Mouse (Mus musculus) thymus, adult 2 months (tissue): ENCODE results near the gene Hsd3b2. TPM values are rescaled to one million over a fixed set of nuclear protein-coding genes. Genes with fewer than 3 reads are reported as not detected.
"Not testable (repeated sequence)": the region's sequence is repeated elsewhere in the genome, so short reads cannot be mapped to it uniquely, and the experiment has no call there.

Experiments used
- DNase-seq: peaks from one replicate; pipeline ENCODE4 v3.0.0; 2021
- H3K27ac ChIP-seq: fragments of 200-500 bp; 2 replicates; pipeline ENCODE4 v1.5.1; 2012; ENCODE audit warnings: low read length, control low read depth; ENCODE audit not compliant: control insufficient read depth, insufficient read depth
- H3K27me3 ChIP-seq: fragments of 200-500 bp; 2 replicates; pipeline ENCODE4 v1.6.1; 2012; ENCODE audit warnings: mild to moderate bottlenecking, low read length, moderate library complexity, mixed read lengths; ENCODE audit not compliant: control insufficient read depth, insufficient read depth
- H3K36me3 ChIP-seq: fragments of 200-500 bp; 2 replicates; pipeline ENCODE4 v1.6.1; 2012; ENCODE audit warnings: mild to moderate bottlenecking, low read length, moderate library complexity; ENCODE audit not compliant: control insufficient read depth, insufficient read depth
- H3K4me1 ChIP-seq: fragments of 200-500 bp; replicated peaks from 2 replicates; pipeline ENCODE4 v1.6.1; 2012; ENCODE audit warnings: low read length; ENCODE audit not compliant: control insufficient read depth, insufficient read depth
- H3K4me3 ChIP-seq: fragments of 200-500 bp; 2 replicates; pipeline ENCODE4 v1.5.1; 2012; ENCODE audit warnings: mild to moderate bottlenecking, low read length, control low read depth, moderate library complexity; ENCODE audit not compliant: control insufficient read depth, insufficient read depth
- CTCF ChIP-seq: fragments of 200-500 bp; IDR thresholded peaks from 2 replicates; pipeline ENCODE4 v1.5.1; 2012; ENCODE audit warnings: mild to moderate bottlenecking, control low read depth, low read length, moderate library complexity, borderline replicate concordance; ENCODE audit not compliant: control insufficient read depth, poor library complexity, insufficient read depth; ENCODE audit errors: extremely low read depth
- POLR2A ChIP-seq: fragments of 200-500 bp; IDR thresholded peaks from 2 replicates; pipeline ENCODE4 v1.6.1; 2012; ENCODE audit warnings: mild to moderate bottlenecking, low read length, control low read depth, moderate library complexity; ENCODE audit not compliant: control insufficient read depth, poor library complexity, insufficient read depth; ENCODE audit errors: extremely low read depth
- WGBS: fragments of 180-500 bp; shearing (Covaris S2); methylation state at CpG from one replicate; pipeline ENCODE4 v1.1.7; 2018; 5-methylcytosine and 5-hydroxymethylcytosine counted together
- polyA plus RNA-seq: library from polyadenylated mRNA; depleted of rRNA; stranded (reverse); fragments of >200 nt; gene quantifications from 2 replicates; pipeline ENCODE4 v1.2.3, GENCODE M21; 2012; rRNA removed

Hsd3b2 gene
- polyA plus RNA-seq: not detected in 2 replicates

GRCm38 (mm10) chr3:98724376-98724775, at the start of gene Hsd3b2:
Gene Hsd3b2 (minus strand): TSS chr3:98724543.
- DNase-seq: no peak
- Histone ChIP-seq H3K4me1 (no peaks in the 10 kb centered on the region), H3K4me3 (no peak within 1 kb of the TSS), H3K27ac (no peak within 1 kb of the TSS), H3K27me3 (no peaks in the 10 kb centered on the region), H3K36me3 (no peaks in the 10 kb centered on the region)
- TF ChIP-seq POLR2A: no peak
- no peak for TF ChIP-seq CTCF
- WGBS: 91% methylated on average over 1 of the region's 1 CpGs

- DNase-seq: no peak
- TF ChIP-seq CTCF (no peak), POLR2A (no peak)
- no peak overlapping the region for H3K27ac ChIP-seq
Observed at GRCm38 (mm10) chr3:98764155-98764554, 39.8 kb upstream of the Hsd3b2 start.

DNA sequence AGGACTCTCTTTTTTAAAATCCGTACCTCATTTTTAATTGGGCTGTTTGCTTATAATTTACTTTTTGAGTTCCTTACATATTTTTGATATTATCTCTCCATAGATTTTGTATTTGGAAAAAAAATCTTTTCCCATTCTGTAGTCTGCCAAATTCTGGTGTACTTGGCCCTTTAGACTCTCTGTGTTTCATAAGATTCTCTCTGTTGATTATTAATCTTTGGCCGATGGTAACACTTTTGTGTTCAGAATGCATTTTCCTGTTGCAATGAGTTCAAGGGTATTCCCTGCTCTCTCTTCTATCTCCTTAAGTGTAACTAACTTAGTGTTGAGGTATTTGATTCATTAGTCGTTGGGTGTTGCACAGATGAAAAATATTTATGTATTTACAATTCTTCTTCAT, 32.5 kb upstream of the Hsd3b2 start:
- no peak for TF ChIP-seq CTCF
- H3K4me1 ChIP-seq: no peaks in the 10 kb centered on the region
- no peaks in the 10 kb centered on the region for H3K36me3 ChIP-seq
- no peak overlapping the region for H3K4me3 ChIP-seq
- no peak for DNase-seq
- no peak overlapping the region for H3K27ac ChIP-seq
- WGBS: 87% methylated on average over 3 of the region's 3 CpGs
- H3K27me3 ChIP-seq: no peaks in the 10 kb centered on the region

More at GRCm38 (mm10) chr3:98764155-98764554, 39.8 kb upstream of the Hsd3b2 start:
- Histone ChIP-seq H3K36me3 (no peaks in the 10 kb centered on the region), H3K4me3 (no peak overlapping the region), H3K4me1 (no peaks in the 10 kb centered on the region), H3K27me3 (no peaks in the 10 kb centered on the region)

DNA sequence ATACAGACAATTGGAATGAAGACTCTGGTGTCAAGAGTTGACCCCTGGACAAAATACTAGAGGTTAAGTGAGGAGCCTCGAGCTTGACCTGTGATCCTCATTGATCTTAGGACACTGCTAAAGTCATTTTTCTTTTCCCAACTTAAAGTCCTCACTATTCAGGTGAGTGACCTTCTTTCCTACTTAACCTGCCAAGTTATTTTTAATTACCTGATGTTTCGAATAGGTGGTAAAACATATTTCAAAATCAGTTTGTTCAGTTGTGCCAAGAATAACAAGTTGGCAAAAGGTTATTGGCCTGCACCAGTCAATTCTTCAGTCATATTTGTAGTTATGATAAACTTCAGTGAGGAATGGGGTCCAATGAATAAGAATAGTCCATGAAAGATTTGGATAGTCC, 27.8 kb upstream of the Hsd3b2 start:
- Histone ChIP-seq H3K36me3 (no peaks in the 10 kb centered on the region), H3K4me1 (no peaks in the 10 kb centered on the region), H3K27me3 (no peaks in the 10 kb centered on the region), H3K27ac (no peak overlapping the region), H3K4me3 (no peak overlapping the region)
- 77% methylated on average over 2 of the region's 2 CpGs for WGBS
- TF ChIP-seq CTCF (no peak), POLR2A (no peak)
- DNase-seq: no peak

GRCm38 (mm10) chr3:98741043-98741442, 16.7 kb upstream of the Hsd3b2 start:
- not testable (repeated sequence) for H3K4me3 ChIP-seq, H3K27me3 ChIP-seq, H3K27ac ChIP-seq, H3K36me3 ChIP-seq, DNase-seq, H3K4me1 ChIP-seq
- 84% methylated on average over 1 of the region's 1 CpGs for WGBS

DNA sequence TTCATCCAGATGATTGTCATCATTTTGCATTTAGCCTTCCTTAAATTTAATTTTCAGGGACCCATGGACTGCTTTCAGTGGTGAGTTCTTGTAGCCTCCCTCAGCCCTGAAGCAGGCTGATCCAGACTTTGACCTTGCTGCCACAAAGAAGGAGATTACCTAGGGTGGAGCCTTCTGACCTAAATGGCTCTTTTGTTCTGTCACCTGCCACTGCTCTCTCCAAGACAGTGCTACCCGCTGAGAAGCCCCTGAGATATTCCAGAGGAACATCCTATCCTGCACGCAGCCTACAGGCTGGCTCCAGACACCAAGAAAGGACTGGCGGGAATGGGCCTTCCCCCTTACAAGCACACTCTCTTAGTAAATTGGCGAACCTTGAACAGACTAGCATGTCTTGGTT, 10.0 kb upstream of the Hsd3b2 start:
- H3K27ac ChIP-seq: no peak overlapping the region
- TF ChIP-seq POLR2A (no peak), CTCF (no peak)
- no peaks in the 10 kb centered on the region for H3K4me1 ChIP-seq
- H3K4me3 ChIP-seq: no peak overlapping the region
- H3K36me3 ChIP-seq: no peaks in the 10 kb centered on the region
- H3K27me3 ChIP-seq: no peaks in the 10 kb centered on the region
- DNase-seq: no peak
- WGBS: 74% methylated on average over 4 of the region's 4 CpGs

DNA sequence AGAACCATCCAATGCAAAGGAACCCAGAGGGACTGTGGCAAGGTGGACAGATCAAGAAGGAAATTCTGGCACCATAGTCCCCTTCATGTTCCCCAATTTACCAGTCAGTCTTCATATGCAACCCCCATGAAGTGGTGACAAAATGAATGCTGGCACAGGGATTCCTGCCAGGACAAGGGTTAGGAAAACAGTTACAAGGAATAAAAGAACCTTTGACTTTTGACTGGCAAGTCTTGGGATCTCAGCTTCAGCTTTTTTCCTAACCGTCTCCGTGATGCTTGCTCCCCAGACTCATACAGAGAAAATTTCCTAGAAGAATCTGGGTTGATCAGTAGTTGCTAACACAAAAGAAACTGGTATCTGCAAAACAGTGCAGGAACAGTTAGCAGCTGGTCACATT, 9.4 kb upstream of the Hsd3b2 start:
- Histone ChIP-seq H3K4me3 (no peak overlapping the region), H3K27me3 (no peaks in the 10 kb centered on the region), H3K36me3 (no peaks in the 10 kb centered on the region), H3K4me1 (no peaks in the 10 kb centered on the region), H3K27ac (no peak overlapping the region)
- 95% methylated on average over 2 of the region's 2 CpGs for WGBS
- DNase-seq: no peak
- no peak for TF ChIP-seq CTCF
- no peak for TF ChIP-seq POLR2A
